Mouse (Mus musculus) mature B cell (primary cell): ENCODE results near the gene Klf13.

Experiments used
- in situ Hi-C: fragments of 300-500 bp; cut with MboI; formaldehyde crosslinking; loops from 2 replicates; pipeline ENCODE4 v1.14.3; 2019

Gene Klf13

DNA sequence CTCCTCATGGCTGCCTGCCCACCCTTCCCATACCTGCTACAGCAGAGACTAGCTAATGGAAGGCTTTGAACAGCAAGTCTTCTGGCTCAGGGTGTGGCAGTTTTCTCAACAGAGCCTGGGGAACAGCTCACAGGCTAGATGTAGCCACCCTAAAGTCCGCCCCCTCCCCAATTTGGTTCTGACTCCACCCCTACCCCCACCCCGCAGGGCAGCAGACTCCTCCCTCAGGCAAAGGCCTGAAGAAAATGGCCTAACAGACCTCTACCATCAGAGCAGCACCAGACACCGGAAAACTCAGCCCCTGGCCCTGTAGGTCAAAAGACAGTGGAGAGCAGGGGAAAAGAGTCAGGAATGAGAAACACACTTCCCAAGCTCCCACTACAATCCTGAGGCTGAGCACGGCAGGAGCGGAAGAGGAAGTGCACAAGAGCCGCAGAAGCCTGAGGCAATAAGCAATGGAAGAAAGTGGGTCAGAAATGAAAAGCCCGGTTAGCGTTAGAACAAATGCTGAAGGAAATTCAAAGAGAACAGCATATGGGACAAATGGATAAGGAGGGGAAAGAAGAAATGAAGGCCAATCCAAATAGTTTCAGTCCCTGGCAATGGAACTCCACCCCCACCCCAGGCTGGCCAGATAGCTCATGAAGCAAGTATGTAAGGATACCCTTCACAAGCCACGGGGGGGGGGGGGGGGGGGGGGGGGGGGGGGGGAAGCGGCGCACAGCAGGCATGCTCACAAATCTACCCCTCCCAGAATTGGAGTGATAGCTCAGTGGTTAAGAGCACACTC, 30.0 kb downstream of the Klf13 start:
- in situ Hi-C loops, result no loop called here

DNA sequence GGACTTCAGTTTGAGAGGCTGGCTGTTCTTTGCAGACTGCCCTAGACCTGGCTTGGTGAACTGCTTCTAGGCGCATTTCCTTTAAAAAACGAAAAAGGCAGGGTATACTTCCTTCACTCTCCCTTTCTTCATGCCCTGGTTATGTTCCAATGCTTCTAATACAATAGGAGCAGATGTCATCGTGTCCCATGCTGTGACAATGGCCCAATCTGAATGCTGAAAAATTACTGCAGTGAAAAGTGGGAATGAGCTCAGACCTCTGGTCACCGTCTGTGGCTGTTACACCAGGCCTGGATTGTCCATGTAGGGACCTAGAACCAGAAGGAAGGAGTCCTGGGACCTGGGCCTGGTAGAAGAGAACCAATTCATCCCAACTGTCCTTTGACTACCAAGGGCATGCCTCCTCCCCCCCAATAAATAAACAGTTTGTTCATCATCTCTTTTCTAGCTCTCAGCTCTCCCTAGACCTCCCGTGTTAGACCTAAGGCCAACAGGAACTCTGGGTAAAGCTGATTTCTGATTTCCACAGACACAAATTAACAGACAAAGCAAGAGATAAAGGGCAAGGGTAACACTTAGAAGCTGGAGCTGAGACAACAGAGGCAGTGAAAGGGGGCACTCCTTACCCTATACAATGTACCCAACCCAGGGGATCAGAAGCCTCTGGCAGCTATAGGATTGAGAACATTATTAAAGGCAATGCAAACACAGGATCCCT, 30.8 kb downstream of the Klf13 start:
- in situ Hi-C loops, result no loop called here

DNA sequence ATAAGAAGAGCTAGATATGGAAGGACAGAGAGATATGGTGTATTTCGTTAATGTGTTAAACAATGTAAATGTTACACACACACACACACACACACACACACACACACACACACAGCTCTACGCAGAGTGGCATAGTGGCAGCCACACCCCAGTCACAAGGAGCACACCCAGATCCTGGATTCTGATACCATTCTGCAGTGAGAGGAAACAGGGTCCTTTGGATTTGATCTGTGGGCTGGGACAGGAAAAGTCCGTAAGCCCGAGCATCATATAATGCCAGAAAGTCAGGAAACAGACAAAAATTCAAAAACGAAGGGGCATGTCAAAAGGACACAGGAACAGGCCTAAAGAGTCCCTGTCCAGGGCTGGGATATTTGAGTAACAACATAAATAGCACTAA, 33.1 kb downstream of the Klf13 start:
- in situ Hi-C loops, result no loop called here

DNA sequence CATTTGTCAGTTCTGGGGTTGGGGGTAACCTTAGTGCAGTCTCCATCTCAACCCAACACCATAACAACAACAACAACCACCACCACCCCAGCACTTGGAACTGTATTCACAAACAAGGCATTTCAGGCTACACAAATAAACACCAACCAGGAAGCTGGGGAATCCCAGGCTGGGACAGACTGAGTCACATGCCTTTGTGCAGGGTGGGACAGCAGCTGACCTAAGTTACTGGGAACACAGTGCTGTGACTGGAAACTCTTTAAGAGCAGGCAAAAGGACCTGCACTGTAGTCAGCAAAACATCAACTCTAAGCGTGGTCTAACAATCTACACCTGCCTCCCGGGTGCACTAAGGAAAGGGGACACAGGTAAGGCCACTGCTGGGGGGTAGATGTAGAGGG, 33.5 kb downstream of the Klf13 start:
- in situ Hi-C loops, result no loop called here

DNA sequence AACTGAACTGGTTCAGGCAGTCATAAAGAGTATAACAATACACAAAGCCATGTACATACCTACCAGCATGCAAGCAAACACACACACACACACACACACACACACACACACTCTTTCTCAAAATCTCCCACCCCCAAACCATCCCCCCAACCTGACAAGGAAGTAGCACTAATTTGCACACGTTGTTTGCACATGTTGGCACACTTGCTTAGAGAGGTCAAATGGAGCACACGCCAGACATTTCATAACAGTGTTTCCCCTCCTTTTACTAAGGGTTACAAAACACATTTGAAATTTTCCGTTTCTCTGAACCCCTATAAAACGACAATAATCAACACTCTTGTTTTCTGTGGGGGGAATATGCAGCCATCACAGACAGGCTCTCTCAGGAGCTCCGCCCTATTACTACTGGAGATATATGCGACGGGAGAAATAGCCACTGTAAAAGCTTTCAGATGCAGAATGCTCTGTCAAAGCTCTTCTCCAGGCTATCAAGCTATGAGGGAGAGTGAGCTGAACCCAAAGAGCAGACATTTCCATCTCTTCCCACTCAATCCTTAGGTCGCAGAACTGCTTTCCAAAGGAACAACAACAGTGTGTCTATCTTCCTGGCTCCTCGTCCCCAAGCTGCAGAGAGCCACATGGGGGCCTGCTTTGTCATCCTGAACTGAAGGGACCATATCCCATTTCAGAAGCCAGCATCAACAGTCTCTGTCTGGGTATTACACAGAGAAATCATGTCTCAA, 34.9 kb downstream of the Klf13 start:
- in situ Hi-C loops, result no loop called here

DNA sequence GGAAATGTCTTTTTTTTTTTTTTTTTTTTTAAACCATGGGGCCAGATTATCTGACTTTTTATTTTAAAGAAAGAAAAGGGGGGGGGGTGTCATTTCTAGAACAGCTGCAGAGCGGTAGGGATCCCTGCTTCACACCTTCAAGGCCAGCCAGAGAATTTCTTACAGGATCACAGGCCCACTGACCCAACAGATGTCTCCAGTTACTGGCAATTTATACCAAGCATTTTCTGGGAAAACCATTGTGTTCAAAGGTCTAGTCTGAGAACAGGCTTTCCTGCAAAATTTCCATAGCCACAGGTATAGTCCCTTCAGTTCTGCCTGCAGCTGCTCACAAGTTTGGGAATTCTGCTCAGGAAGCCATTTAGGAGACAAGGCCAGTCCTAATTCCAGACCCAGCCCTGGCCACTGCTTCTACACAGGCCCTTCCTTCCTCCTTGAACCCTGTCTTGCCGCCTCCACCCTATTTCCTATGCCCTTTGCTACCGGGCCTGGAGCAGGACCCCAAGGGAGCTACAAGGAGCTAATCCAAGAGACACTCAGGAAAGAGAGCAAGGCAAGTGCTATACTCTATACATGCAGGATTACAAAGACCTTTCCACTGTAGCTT, 36.0 kb downstream of the Klf13 start:
- in situ Hi-C loops, result no loop called here

DNA sequence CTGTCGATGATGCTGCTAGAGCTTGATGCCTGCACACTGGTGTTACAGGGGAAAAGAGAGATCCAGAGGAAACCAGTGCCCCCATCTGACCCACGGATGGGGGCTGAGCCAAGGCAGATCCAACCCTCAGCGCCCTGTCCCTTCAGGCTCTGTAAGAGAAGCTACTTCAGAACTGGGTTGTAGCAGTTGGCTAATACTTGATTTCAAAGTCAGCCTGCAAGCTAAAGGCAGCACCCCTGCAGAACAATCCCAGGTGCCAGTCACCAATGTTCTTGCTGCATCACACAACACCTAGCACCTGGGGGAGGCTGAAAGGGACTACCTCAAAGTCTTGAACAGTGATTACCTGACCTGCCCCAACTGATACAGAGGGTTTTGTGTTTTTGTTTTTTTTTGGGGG, 36.8 kb downstream of the Klf13 start:
- in situ Hi-C loops, result no loop called here

DNA sequence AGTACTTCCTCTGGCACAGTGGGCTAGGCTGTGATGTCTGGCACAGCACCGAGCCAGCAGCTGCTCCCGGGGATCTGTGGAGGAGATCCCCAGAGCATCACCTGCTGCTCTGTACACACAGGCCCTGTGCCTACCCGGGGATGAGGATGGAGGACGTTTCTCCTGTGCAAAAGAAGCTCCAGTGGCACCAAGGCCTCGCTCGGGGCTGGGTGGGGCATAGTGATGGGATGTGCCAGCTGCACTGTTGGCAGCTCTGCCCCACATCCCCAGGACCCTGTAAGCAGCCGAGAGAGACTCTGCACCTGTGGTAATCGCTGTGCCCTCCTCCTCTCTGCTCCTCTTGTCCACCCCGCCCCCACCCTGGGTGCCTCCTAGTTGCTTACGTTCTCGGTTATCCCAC, 37.4 kb downstream of the Klf13 start:
- in situ Hi-C loops, result no loop called here

DNA sequence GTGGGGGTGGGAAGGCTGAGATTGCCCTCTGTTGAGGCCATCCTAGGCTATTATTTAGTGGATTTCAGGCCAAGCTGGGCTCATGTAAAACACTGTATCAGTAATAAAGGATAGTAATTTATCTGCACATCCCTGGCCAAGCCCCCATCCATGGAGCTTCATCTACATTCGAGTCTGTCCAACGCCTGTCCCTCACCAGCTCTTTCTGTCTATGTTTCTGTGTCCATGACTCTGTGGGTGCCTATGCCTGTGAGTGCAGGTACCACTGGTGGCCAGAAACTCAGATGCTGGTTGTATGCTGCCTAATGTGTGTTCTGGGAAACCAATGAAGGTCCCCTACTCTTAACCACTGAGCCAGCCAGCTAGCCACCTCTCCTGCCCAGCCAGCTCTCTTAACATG, 38.3 kb downstream of the Klf13 start:
- in situ Hi-C loops, result no loop called here

DNA sequence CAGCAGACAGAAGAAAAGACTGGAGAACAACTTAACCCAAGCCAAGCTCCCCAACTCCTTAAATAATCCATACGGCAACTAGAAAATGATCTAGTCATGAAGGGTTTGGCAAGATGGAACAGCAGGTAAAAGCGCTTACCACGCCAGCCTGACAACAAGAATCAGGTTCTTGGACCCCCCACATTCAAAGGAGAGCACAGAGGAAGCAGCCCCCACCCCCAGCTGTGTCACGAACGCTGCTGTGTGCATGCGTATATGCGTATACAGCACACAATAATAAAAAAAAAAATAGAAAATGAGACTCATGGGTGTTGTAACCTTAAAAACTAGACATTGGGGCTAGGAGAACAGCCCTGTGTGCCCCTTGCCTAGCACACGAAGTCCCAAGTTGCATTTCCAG, 38.8 kb downstream of the Klf13 start:
- in situ Hi-C loops, result no loop called here

DNA sequence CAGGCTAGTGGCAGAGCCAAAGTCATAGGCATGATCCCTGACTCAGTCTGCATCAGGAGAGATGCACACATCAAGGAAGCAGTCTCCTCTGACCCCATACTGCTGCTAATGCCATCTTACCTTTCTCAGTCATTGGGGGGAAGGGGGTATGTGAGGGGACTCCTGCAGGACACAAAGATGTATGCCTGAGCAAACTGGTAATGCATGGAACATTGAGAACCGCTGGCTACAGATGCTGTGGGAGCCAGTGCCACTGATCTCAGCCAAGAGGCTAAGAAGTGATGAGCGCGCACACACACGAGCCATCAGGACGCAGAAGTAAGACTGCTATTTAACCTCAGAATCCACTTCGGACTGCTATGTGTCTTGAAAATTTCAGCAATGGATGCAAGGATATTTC, 40.5 kb downstream of the Klf13 start:
- in situ Hi-C loops, result no loop called here

DNA sequence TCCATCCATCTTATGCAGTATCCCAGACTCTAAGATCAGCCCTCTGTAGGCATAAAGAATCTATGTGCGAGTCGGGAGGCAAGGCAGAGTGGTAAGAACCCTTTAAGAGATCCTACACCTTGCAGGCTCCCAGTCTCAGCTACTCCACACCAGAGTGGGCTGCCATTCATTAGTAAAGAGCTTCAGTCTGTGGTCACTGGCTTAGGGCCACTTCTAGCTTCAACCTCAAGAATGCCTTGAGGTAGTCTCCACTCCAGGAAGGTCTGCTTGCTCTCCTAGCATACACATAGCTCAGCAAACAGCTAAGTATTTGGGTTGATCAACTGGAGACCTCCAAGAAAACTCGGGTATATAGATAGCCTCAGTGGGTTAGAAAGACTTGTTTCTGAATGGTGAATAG, 41.1 kb downstream of the Klf13 start:
- in situ Hi-C loops, result no loop called here

DNA sequence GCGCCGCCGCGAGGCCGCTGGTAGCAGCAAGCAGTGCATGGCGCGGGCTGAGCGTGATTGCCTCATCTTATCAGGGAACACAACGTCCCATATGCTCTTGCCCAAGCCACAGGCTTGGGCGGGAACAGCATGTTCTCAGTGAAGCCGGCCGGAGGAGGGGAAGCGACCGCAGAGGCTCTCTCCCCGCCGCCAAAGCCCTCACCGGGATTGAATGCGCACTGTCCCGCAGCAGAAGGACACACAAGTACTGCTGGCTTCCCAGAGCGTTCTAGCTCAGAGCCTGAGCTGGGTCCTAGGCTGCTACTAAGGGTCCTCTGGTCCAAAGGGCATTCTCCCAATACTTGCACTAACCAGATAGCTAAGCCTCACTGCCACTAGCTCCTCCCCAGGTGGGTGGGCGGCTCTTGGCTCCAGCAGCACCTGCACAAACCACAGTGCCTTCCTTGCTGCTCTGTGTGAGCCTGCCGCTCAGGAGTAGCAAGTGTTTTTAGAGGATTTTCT, 41.7 kb downstream of the Klf13 start:
- in situ Hi-C loops, result no loop called here

DNA sequence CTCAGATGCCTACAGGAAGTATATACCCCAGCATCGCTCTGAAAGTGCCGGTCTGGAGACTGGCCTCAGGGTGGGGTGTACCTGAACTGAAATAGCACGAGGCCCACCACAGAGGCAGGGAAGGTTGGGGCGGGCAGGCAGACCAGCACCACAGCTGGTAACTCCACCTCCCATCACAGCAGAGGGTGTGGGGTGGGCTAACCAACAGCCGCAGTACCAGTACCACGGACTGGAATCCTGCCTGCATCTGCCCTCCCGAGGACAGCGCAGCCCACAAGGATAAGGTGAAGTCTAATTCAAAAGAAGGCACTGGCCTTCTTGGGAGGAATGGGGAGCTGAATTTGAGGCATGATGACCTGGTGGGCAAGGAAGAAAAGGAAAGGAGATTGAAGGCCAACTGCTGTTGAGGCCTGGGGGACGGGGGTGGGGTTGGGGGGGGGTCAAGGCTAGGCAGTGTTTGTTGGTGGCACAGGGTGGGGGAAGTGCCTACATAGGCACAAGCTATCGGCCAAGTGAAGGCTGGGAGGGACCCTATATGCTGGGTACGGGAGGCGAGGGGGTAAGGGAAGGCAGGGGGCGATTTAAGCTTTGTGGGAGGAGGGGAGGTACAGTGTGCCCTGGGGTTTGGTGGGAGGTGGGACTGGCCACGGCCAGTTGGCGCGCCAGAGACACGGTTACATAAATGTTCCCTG, 42.3 kb downstream of the Klf13 start:
- in situ Hi-C loops, result no loop called here

DNA sequence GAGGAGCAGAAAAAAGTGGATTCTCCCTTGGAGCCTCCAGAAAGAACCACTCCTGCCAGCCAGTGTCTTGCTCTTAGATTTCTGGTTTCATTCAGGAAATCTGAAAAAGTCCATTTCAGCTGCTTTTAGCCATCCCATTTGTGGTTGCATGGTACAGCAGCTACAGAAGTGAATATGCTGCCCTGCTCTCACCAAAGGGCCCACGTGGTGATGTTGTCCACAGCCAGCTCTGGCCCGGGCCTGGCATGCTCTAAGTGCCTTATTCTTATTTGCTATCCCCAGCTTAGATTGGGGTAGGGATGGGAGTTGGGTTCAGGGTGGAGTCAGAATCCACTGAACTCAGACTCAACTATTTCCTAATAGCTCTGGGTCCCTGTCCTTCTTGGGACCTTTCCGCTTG, 43.5 kb downstream of the Klf13 start:
- in situ Hi-C loops, result no loop called here

DNA sequence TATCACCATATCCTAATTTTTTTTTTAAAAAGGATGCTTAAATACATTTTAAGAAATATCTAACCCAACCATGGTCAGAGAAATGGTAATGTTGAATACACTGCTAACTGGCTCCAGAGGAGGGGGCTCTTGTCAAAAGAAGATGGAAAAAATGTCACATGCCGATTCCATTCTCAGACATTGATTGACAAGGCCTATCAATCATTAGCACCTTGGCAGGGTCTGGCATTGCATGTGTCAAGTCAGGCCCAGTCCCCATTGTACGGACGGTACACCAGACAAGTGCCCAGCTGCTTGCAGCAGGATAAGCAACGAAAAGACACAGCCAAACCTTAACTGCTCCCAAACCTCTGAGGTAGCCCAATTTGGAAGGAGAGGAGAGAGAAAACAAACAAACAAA, 44.1 kb downstream of the Klf13 start:
- in situ Hi-C loops, result no loop called here

DNA sequence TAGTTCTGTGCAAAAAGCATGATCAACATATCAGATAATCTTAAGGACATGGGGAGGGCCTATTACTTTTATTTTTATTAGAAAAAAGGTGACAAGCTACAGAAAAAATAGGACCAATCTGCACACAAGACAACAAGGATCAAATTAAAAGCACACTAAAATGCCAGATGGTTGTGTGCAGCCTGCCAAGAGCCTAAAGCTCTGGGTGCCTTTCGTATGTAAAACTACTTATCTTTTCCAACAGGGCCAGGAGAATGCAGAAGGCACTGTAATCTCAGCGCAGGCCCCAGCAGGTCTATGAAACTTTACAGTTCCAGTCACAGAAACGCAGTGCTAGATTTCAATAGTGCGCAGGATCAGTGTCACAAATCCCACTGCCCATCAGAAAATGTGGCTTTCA, 45.0 kb downstream of the Klf13 start:
- in situ Hi-C loops, result no loop called here

DNA sequence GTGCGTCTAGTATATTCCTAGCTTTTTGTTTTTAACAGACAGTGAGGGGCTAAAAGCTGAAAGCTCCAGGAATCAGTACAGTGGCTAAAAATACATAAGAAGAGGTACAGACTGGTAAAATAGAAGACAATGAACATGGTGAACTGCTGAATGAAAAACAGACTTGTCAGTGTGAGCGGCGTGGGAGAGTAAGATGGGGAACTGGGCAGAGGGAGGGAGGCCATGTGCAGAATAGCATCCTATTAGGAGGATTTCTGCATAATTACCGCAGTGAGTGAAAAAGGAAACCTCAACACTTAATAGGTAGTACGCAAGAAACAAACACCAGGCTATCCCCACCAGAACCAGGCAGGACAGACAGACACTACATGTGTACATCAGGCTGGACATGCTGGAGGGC, 45.5 kb downstream of the Klf13 start:
- in situ Hi-C loops, result no loop called here

DNA sequence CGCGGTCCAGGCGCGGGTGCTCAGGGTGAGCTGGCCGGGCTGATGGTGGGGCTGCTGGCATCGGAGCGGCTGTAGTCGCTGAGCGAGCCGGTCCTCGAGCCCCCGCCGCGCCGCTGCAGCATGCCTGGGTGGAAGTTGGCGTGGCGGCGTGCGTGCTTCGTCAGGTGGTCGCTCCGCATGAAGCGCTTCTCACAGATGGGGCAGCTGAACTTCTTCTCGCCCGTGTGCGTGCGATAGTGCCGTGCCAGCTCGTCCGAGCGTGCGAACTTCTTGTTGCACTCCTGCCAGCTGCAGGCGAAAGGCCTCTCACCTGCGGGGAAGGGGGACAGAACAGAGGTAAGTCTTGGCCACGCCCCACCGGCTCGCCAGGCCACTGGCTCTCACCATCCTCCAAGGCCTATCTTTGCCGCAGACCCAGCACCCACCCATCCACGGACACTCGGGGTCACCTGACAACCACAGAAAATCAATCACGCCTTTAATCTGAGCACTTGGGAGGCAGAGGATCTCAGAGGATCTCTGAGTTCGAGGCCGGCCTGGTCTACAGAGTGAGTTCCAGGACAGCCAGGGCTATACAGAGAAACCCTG, 47.1 kb downstream of the Klf13 start:
- in situ Hi-C loops, result no loop called here

DNA sequence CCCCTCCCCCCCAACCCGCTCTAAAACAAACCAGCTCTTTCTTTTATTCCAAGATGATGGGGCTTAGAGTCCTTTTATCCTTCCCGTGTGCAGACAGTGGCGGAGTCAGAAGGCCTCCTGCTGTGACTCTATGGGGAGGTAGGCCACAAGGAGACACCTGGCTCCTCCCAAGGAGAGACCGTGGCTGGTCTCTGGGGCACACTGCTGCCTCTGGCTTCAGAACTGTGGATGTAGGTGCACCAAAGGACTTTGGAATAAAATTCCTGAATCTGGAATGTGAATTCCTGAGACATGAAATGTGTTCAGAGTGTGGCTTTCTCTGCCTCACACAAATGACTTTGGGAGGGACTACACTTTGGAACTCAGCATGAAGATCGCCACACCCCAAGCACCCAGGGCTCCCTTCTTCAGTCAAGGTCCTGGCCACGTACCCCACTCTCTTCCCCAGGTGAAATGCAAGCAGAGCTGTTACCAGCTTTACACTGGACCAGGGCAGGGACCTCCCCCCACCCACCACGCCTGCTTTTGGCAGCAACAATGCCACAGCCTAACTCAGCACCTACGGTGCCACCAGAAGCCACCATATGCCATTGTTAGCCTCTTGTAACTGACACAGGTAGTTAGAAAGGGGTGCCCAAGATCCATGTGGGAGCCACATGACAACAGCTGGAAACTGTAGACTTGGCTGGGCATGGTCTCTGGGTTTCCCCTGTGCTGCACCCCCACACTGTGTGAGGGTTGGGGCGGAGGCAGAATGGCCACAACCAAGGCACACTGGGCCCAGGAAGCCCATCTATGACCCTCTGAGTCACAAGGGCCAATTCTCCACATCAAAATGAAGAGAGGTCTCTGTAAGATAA, 49.4 kb downstream of the Klf13 start:
- in situ Hi-C loops, result no loop called here
